Mouse (Mus musculus) intestine, embryonic 16.5 days (tissue): Measurements from ENCODE around the gene Gm43720. TPM values are rescaled to one million over a fixed set of nuclear protein-coding genes. Genes with fewer than 3 reads are reported as not detected.
A peak's percentile ranks its signal among the peaks of the same experiment; 100 is the strongest.

Source experiments
- ATAC-seq: fragments of 200-750 bp; cut with Nextera tagmentation; 2 replicates; pipeline ENCODE4 v1.8.0; 2017; ENCODE audit warnings: moderate TSS enrichment, moderate library complexity
- H3K27ac ChIP-seq: fragments of 300-500 bp; sonication (generic); 2 replicates; pipeline ENCODE4 v1.5.1; 2014; ENCODE audit warnings: mild to moderate bottlenecking, low read length
- H3K27me3 ChIP-seq: fragments of 300-500 bp; sonication (generic); replicated peaks from 2 replicates; pipeline ENCODE4 v1.6.1; 2014; ENCODE audit warnings: low read length, control low read depth, mixed read lengths; ENCODE audit not compliant: control insufficient read depth, insufficient read depth
- H3K36me3 ChIP-seq: fragments of 300-500 bp; sonication (generic); 2 replicates; pipeline ENCODE4 v1.6.1; 2014; ENCODE audit warnings: low read length, control low read depth; ENCODE audit not compliant: control insufficient read depth, insufficient read depth
- H3K4me1 ChIP-seq: fragments of 300-500 bp; sonication (generic); 2 replicates; pipeline ENCODE4 v1.6.1; 2014; ENCODE audit warnings: low read length, control low read depth, mixed read lengths; ENCODE audit not compliant: control insufficient read depth, insufficient read depth
- H3K4me2 ChIP-seq: fragments of 300-500 bp; sonication (generic); 2 replicates; pipeline ENCODE4 v1.6.1; 2014; ENCODE audit warnings: low read depth, low read length, control low read depth
- H3K4me3 ChIP-seq: fragments of 300-500 bp; sonication (generic); 2 replicates; pipeline ENCODE4 v1.5.1; 2014; ENCODE audit warnings: mild to moderate bottlenecking, low read length
- H3K9ac ChIP-seq: fragments of 300-500 bp; sonication (generic); 2 replicates; pipeline ENCODE4 v1.6.1; 2014; ENCODE audit warnings: low read depth, low read length
- H3K9me3 ChIP-seq: fragments of 300-500 bp; sonication (generic); 2 replicates; pipeline ENCODE4 v1.6.1; 2016; ENCODE audit warnings: low read length, control low read depth; ENCODE audit not compliant: control insufficient read depth
- WGBS: fragments of 180-500 bp; shearing (Covaris S2); extraction: QIAGEN DNeasy Blood & Tissue Kit; methylation state at CpG from one replicate; pipeline ENCODE4 v1.1.7; 2014; 5-methylcytosine and 5-hydroxymethylcytosine counted together
- polyA plus RNA-seq: library from polyadenylated mRNA; unstranded; fragments of >200 nt; fragmentation: Nextera tagmentation; extraction: Ambion mirVana; gene quantifications from 2 replicates; pipeline ENCODE4 v1.2.1, GENCODE M21; 2015

Gene Gm43720
- polyA plus RNA-seq, 1 experiment from 2014 or later = 0.06 TPM

DNA sequence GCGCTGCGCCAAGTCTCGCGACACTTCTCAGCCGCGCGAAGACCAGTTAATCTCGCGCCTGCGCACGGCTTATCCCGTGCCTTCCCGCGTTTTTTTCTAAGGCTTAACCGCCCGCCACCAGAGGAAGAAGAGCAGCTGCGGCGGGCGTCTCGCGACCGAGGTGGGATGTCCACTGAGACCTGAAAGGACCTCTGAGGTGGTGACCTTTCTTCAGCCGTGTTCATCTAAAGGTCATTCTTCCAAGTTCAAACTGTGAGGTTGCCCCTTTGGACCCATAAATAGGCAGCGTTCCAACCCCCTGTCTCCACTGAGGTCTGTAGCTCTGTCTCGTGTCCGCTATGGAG, 639 bp upstream of the Gm43720 start:
- H3K4me1 ChIP-seq = peaks cover 10% of the 10 kb centered on the region
- peaks cover 9% of the 10 kb centered on the region for H3K9me3 ChIP-seq
- H3K4me3 ChIP-seq = peak overlapping the region; percentile 59
- peak overlapping the region; percentile 69 for H3K4me2 ChIP-seq
- no peak overlapping the region for H3K9ac ChIP-seq
- 22% methylated on average over 26 of the region's 26 CpGs for WGBS
- H3K36me3 ChIP-seq = no peaks in the 10 kb centered on the region
- ATAC-seq = no peak
- H3K27me3 ChIP-seq = no peaks in the 10 kb centered on the region
- H3K27ac ChIP-seq = no peak overlapping the region

DNA sequence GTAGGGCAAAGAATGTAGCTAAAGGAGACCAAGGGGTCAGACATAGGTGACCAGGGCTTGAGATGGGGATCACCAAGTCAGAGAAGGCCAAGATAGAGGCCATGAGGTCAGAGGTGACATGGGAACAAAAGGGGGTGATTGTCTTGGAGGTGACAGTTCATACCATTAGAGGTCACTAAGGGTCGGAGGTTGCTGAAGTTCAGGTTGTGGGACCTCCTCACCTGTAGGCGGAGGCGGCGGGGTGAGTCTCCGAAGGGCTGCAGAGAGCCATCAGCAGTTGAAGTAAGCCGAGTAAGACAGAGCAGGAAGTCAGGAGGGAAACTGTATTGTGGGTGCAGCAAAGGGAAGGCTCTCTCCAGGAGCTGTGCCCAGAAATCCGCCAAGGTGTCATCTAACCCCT, 1.8 kb downstream of the Gm43720 start:
- peaks cover 9% of the 10 kb centered on the region for H3K9me3 ChIP-seq
- no peak overlapping the region for H3K27ac ChIP-seq
- H3K4me2 ChIP-seq = no peak overlapping the region
- peaks cover 10% of the 10 kb centered on the region for H3K4me1 ChIP-seq
- no peaks in the 10 kb centered on the region for H3K36me3 ChIP-seq
- WGBS = 87% methylated on average over 7 of the region's 7 CpGs
- H3K27me3 ChIP-seq = no peaks in the 10 kb centered on the region
- H3K9ac ChIP-seq = no peak overlapping the region
- no peak overlapping the region for H3K4me3 ChIP-seq
- ATAC-seq = no peak

DNA sequence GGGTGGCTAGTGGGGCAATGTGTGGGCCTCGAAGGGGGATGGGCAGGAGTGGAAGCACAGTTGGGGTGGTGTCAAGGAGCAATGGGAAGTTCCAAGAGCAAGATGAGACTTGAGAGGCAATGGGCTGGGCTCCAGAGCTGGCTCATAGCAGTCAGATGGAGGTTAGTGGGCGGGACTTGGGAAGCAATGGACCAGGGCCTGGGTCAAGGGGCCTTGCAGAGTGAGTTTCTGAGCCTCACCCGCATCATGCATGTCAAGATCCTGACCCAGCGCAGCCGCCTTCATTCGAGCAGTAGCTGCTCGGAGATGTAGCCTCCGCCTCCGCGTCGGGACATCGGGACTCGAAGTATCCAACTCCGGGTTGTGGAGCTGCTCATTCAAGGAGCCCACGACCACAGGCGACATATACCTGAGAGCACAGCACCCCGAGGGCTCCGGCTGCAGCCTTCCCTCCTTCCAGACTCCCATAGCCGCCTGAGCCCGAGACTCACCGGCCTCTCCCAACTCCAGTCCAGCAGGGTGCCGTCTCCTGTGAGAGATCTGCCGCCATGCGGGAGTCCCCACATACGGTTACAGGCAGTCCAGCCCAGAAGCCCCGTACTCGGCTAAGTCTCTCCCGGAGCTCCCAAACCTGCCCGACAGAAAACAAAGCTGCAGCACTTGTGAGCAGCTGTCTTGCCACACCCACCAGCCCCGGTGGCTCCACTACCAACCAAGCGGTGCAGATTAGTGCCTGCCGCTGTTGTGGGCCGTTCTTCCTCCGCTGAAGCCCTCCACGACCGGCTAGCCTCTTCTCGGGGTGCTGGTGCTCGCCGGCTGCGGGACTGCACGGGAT, 4.3 kb downstream of the Gm43720 start:
- no peak overlapping the region for H3K27ac ChIP-seq

DNA sequence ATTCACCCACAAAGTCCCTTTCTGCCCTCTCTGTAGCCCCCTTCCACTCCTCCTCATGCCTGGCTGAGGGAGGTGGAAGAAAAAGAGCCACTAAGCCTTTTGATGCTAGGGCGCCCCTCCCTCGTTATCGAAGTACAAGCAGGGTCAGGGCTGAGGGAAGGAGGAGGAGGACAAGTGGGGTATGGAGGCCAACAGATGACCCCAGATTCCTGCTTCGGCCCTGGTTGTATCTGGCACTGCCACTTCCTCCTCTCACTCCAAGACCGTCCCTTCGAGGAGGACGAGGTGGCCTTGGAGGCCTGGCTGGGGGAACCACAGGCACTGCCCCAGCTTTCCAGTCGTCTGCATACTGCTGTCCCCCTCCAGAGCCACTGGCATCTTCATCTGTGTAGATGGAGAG, 5.6 kb downstream of the Gm43720 start:
- no peak for ATAC-seq
- 70% methylated on average over 8 of the region's 8 CpGs for WGBS
- H3K4me2 ChIP-seq = no peak overlapping the region
- peaks cover 6% of the 10 kb centered on the region for H3K4me1 ChIP-seq
- H3K9ac ChIP-seq = no peak overlapping the region
- H3K4me3 ChIP-seq = no peak overlapping the region
- no peaks in the 10 kb centered on the region for H3K27me3 ChIP-seq
- H3K36me3 ChIP-seq = no peaks in the 10 kb centered on the region
- no peak overlapping the region for H3K27ac ChIP-seq
- no peaks in the 10 kb centered on the region for H3K9me3 ChIP-seq

More for the DNA sequence above, 4.3 kb downstream of the Gm43720 start:
- peak overlapping the region; percentile 34 for H3K9ac ChIP-seq
- ATAC-seq = no peak
- WGBS = 39% methylated on average over 41 of the region's 41 CpGs
- no peaks in the 10 kb centered on the region for H3K36me3 ChIP-seq
- H3K4me2 ChIP-seq = peak overlapping the region; percentile 41
- peaks cover 9% of the 10 kb centered on the region for H3K4me1 ChIP-seq
- no peaks in the 10 kb centered on the region for H3K27me3 ChIP-seq
- peaks cover 2% of the 10 kb centered on the region for H3K9me3 ChIP-seq
- 0 out of 2 replicates have a peak overlapping the region, but pooled peaks have one; percentile 2 for H3K4me3 ChIP-seq

DNA sequence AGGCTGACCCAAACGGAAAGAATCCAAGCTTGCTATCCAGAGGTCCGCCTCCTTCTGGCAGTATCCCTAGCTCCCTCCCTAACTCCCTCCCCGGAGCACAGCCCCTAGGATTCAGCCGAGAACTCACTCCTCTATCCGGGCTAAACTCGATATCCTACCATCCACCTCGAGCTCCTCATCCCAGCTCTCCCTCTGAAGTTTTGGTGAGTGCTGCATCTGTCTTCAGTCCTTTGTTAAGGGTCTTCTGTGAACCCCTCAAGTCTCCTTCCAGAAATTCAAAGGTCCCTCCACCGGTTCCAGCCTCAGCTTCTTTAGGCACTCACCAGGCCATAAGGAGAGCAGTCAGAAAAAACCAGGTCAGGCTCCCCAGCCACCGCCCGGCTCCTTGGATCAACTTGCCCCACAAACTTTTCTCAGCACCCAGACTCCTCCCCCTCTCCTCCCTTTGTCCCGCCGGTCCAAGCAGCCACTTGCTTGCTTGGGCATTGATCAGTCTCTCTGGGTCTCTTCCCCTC, 7.3 kb downstream of the Gm43720 start, which contains the start of gene Gal3st4:
Gene Gal3st4 (minus strand): TSS at position 432 of the 515 bp plus-strand sequence.
- WGBS = 5% methylated on average over 12 of the region's 12 CpGs
- peak within 1 kb of the TSS; percentile 30 for H3K4me3 ChIP-seq
- peaks cover 6% of the 10 kb centered on the region for H3K4me1 ChIP-seq
- no peak within 1 kb of the TSS for H3K27ac ChIP-seq
- no peaks in the 10 kb centered on the region for H3K9me3 ChIP-seq
- no peaks in the 10 kb centered on the region for H3K27me3 ChIP-seq
- no peaks in the 10 kb centered on the region for H3K36me3 ChIP-seq
- H3K9ac ChIP-seq = peak within 1 kb of the TSS; percentile 49
- peak; percentile 57 for ATAC-seq
- H3K4me2 ChIP-seq = peak within 1 kb of the TSS; percentile 35

DNA sequence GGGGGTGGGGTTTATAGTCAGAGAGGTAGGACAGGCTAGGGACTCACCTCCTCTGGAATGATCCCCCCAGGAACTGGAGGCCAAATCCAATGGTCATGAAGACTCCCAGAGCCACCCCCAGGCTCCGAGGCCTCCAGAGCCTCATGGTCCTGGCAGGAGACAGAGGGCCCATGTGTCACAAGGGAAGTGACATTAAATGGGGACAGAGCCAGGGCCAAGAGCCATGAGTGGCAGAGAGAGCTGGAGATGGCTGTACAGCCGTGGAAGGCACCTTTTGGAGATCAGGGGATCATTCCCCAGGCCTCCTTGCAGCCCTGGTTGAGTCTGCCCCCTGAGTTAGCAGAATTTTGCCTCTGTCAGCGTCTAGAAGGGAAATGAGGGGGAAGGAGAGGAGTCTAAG, 8.5 kb downstream of the Gm43720 start:
- no peak for ATAC-seq
- Histone ChIP-seq H3K4me2 (no peak overlapping the region), H3K27ac (no peak overlapping the region), H3K9me3 (no peaks in the 10 kb centered on the region), H3K9ac (no peak overlapping the region), H3K36me3 (no peaks in the 10 kb centered on the region), H3K4me3 (no peak overlapping the region), H3K27me3 (no peaks in the 10 kb centered on the region), H3K4me1 (peaks cover 6% of the 10 kb centered on the region)
- 62% methylated on average over 3 of the region's 3 CpGs for WGBS

DNA sequence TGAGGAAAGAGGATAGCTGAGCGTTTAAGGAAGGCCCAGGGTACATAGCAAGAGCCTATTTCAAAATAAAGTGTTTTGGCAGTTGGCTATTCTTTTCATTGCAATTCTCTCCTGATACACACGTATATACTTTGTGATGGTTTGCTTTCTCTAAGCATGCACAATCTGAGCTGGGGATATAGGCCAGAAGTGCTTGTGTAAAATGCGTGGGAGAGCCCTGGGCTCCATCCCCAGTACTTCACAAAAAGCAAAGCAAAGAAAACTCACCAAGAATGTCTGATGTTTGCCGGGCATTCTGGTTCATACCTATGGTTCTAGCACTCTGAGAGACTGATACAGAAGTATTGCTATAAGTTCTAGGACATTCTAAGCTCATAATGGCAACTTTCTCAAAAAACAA, 10.8 kb downstream of the Gm43720 start:
- Histone ChIP-seq H3K27me3 (no peaks in the 10 kb centered on the region), H3K4me3 (no peak overlapping the region), H3K9ac (no peak overlapping the region), H3K27ac (no peak overlapping the region), H3K4me2 (no peak overlapping the region), H3K4me1 (no peaks in the 10 kb centered on the region), H3K36me3 (no peaks in the 10 kb centered on the region), H3K9me3 (no peaks in the 10 kb centered on the region)
- WGBS = 79% methylated on average over 4 of the region's 4 CpGs
- no peak for ATAC-seq

DNA sequence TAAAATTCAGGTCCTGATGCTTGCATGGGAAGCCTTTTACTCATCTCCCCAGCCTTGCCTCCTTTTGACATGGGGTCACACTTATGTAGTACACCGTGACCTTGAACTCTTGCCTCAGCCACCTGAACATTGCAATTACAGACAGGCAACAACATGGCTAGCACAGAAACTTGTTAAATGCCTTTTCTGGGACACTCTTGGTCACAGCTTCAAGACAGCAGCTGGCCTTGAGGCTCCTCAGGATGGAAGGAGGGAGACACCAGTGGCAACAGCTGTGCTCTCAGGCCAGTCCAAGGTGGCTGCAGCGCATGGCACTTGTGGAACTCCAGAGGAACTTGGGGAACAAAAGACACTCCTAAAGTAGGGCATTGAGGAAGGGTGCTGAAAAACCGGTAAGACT, 12.6 kb downstream of the Gm43720 start:
- Histone ChIP-seq H3K36me3 (no peaks in the 10 kb centered on the region), H3K4me1 (peaks cover 10% of the 10 kb centered on the region), H3K9me3 (no peaks in the 10 kb centered on the region), H3K27me3 (no peaks in the 10 kb centered on the region), H3K4me3 (no peak overlapping the region), H3K27ac (no peak overlapping the region), H3K9ac (no peak overlapping the region), H3K4me2 (no peak overlapping the region)
- no peak for ATAC-seq
- 89% methylated on average over 3 of the region's 3 CpGs for WGBS

DNA sequence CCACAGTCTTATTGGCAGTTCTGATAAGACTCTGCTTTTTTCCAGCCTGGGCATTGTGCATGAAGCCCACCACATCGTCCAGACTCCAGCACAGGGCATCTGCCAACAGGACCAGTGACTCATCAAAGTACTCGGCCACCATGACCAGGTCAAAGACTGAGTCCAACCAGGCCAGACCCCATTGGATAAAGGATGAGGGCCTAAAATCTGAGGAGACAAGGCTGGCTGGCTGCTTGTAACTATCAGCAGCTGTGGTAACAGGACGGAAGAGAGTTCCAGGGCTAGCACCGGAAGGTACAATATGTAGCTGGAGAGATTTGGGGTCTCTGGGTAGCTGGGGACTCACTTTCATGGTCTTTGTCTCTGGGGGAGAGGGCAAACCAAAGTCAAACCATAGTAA, 14.0 kb downstream of the Gm43720 start:
- peaks cover 6% of the 10 kb centered on the region; the same call in 1 of the 2 replicates for H3K36me3 ChIP-seq
- H3K4me2 ChIP-seq = no peak overlapping the region
- H3K9me3 ChIP-seq = no peaks in the 10 kb centered on the region
- no peak overlapping the region for H3K27ac ChIP-seq
- no peak overlapping the region for H3K9ac ChIP-seq
- no peak for ATAC-seq
- no peaks in the 10 kb centered on the region for H3K27me3 ChIP-seq
- H3K4me1 ChIP-seq = peaks cover 12% of the 10 kb centered on the region
- 97% methylated on average over 4 of the region's 4 CpGs for WGBS
- H3K4me3 ChIP-seq = no peak overlapping the region
